Mouse (Mus musculus): ENCODE measurements at regions not wholly inside any gene's neighbourhood (a gene's known extent, or its start where the extent isn't known, plus 50 kb on each side); places are given as distances from the start of the nearest gene placed in this dataset.
"Not testable (repeated sequence)": the region's sequence is repeated elsewhere in the genome, so short reads cannot be mapped to it uniquely, and the experiment has no call there.

GRCm38 (mm10) chr12:93812963-93813733 is 1878.9 kb upstream of the Flrt2 start:
- DNase-seq (ENCODE audit: low read depth, low spot score), result no peak

- no peak for DNase-seq (ENCODE audit: low read depth, low spot score)
Measured at GRCm38 (mm10) chr12:93850944-93851520, 1841.0 kb upstream of the Flrt2 start.

GRCm38 (mm10) chr12:93851660-93852059 is 1840.4 kb upstream of the Flrt2 start:
- no peak for DNase-seq (ENCODE audit: low read depth, low spot score)

GRCm38 (mm10) chr12:93885946-93886345 is 1806.1 kb upstream of the Flrt2 start:
- no peak for DNase-seq (ENCODE audit: low read depth, low spot score)

- DNase-seq (ENCODE audit: low read depth, low spot score), result no peak
Measured at GRCm38 (mm10) chr12:93890109-93890508, 1801.9 kb upstream of the Flrt2 start.

- DNase-seq (ENCODE audit: low read depth, low spot score), result not testable (repeated sequence)
Measured at GRCm38 (mm10) chr12:93928541-93929238, 1763.3 kb upstream of the Flrt2 start.

GRCm38 (mm10) chr12:93929239-93929563 is 1762.8 kb upstream of the Flrt2 start:
- DNase-seq (ENCODE audit: low read depth, low spot score), result not testable (repeated sequence)

GRCm38 (mm10) chr12:93930242-93930641 is 1761.8 kb upstream of the Flrt2 start:
- not testable (repeated sequence) for DNase-seq (ENCODE audit: low read depth, low spot score)

- DNase-seq (ENCODE audit: low read depth, low spot score), result peak; percentile 63
Measured at GRCm38 (mm10) chr12:93960869-93961268, 1731.2 kb upstream of the Flrt2 start.

- no peak for DNase-seq (ENCODE audit: low read depth, low spot score)
Measured at GRCm38 (mm10) chr12:93981307-93981706, 1710.7 kb upstream of the Flrt2 start.

GRCm38 (mm10) chr12:93991531-93991930 is 1700.5 kb upstream of the Flrt2 start:
- DNase-seq (ENCODE audit: low read depth, low spot score), result no peak

GRCm38 (mm10) chr12:93993875-93994274 is 1698.2 kb upstream of the Flrt2 start:
- no peak for DNase-seq (ENCODE audit: low read depth, low spot score)

- DNase-seq (ENCODE audit: low read depth, low spot score), result no peak
Measured at GRCm38 (mm10) chr12:94015946-94016345, 1676.1 kb upstream of the Flrt2 start.

- no peak for DNase-seq (ENCODE audit: low read depth, low spot score)
Measured at GRCm38 (mm10) chr12:94031364-94031763, 1660.7 kb upstream of the Flrt2 start.

GRCm38 (mm10) chr12:94047972-94048371 is 1644.1 kb upstream of the Flrt2 start:
- DNase-seq (ENCODE audit: low read depth, low spot score), result no peak

- no peak for DNase-seq (ENCODE audit: low read depth, low spot score)
Measured at GRCm38 (mm10) chr12:94057767-94058166, 1634.3 kb upstream of the Flrt2 start.

- peak; percentile 8 for DNase-seq (ENCODE audit: low read depth, low spot score)
Measured at GRCm38 (mm10) chr12:94059641-94060040, 1632.4 kb upstream of the Flrt2 start.

GRCm38 (mm10) chr12:94060336-94060735 is 1631.7 kb upstream of the Flrt2 start:
- DNase-seq (ENCODE audit: low read depth, low spot score), result no peak

- DNase-seq (ENCODE audit: low read depth, low spot score), result no peak
Measured at GRCm38 (mm10) chr12:94066444-94067152, 1625.4 kb upstream of the Flrt2 start.

GRCm38 (mm10) chr12:94070940-94071505 is 1621.0 kb upstream of the Flrt2 start:
- DNase-seq (ENCODE audit: low read depth, low spot score), result no peak

- DNase-seq (ENCODE audit: low read depth, low spot score), result no peak
Measured at GRCm38 (mm10) chr12:94105582-94106162, 1586.4 kb upstream of the Flrt2 start.

All from ES-CJ7 (cell line).